Mouse (Mus musculus) heart, postnatal 14 days (tissue): ENCODE data around the gene Xpo5. TPM values are rescaled to one million over a fixed set of nuclear protein-coding genes. Genes with fewer than 3 reads are reported as not detected.

Experiments
- DNase-seq, 2 experiments: peaks; one replicate each; pipeline ENCODE4 v3.0.0; 2021 to 2022
- intact Hi-C: fragments of 180-260 bp; cut with DNase I; formaldehyde crosslinking; loops from one replicate; pipeline ENCODE4 v1.15.1; 2025
- total RNA-seq, 2 experiments: library from RNA; stranded (reverse); gene quantifications; 2 replicates each; pipeline ENCODE4 v1.2.3; 2021

Xpo5 gene
- total RNA-seq, 2 experiments from 2014 or later = 18.7 to 20.6 TPM

DNA sequence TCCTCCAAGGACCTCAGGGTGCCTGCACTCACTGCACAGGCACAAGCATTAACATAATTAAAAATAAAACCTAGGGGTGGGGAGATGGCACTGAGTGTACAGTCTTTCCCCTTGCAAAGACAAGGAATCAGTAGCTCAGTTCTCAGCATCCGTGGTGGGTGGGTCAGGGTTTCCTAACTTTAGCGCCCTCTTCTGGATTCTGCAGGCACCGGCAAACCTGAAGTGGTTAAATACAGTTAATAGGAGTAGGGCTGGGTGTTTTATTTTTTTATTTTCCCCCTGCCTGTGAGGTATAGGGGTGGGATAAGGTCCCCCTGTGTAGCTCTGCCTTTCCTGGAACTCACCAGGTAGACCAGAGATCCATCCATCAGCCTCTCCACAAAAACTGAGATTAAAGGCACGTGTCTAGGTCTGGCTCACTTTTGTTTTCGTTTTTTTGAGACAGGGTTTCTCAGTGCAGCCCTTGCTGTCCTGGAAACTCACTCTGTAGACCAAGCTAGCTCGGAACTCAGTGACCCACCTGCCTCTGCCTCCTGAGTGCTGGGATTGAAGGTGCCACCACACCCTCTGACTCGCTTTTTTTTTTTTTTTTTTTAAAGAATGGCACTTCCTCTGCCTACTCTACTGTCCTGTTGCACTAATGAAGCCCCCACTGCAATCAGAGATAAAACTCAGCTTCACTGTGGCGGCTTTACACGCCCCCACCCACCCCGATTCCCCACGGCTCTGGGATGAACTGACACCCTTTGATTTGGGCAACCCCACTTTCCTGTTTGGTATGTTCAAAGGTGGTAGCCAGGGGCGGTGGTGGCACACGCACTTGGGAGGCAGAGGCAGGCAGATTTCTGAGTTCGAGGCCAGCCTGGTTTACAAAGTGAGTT, 50.2 kb downstream of the Xpo5 start:
- intact Hi-C loops = no loop called here
- peak in 1 of 2 experiments; percentile 45 for DNase-seq

DNA sequence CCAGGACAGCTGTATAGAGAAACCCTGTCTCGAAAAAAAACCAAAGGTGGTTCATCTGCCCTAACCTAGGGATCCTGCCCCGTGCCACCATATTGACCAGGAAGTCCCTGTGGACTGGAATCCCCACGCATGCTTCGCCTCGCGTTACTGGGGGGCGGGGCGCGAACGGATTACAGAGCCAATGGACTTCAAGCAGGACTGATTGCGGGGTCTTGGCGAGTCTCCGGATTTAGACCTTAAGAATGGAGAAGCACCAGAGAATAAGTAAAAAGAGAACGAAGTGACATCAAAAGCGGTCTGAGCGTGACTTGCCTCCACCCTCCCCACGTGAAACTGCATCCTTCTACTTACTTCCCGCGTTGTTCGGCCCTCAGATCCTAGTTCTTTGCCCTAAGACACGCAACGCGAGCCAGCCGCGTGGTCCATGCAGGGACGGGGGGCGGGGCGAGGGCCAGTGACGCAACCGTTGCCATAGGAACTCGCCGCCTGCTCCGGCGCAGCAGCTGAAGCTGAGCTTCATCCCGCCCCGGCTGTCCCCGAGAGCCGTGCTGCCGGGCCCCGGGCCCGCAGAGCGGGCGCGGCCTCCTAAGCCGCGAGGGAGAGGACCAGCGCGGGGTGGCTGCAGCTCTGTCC, 51.0 kb downstream of the Xpo5 start, which contains the start of gene Lrrc73:
Lrrc73 (plus strand) TSS at position 80 of the 633 bp plus-strand sequence.
- intact Hi-C loops = no loop called here
- DNase-seq = peak; percentile 91 to 94

GRCm38 (mm10) chr17:46254106-46254505, 51.5 kb downstream of the Xpo5 start:
- intact Hi-C loops = no loop called here
- no peak for DNase-seq

- intact Hi-C loops = no loop called here
- DNase-seq = no peak
These were observed 52.6 kb downstream of the Xpo5 start for GRCm38 (mm10) chr17:46255147-46255546.

DNA sequence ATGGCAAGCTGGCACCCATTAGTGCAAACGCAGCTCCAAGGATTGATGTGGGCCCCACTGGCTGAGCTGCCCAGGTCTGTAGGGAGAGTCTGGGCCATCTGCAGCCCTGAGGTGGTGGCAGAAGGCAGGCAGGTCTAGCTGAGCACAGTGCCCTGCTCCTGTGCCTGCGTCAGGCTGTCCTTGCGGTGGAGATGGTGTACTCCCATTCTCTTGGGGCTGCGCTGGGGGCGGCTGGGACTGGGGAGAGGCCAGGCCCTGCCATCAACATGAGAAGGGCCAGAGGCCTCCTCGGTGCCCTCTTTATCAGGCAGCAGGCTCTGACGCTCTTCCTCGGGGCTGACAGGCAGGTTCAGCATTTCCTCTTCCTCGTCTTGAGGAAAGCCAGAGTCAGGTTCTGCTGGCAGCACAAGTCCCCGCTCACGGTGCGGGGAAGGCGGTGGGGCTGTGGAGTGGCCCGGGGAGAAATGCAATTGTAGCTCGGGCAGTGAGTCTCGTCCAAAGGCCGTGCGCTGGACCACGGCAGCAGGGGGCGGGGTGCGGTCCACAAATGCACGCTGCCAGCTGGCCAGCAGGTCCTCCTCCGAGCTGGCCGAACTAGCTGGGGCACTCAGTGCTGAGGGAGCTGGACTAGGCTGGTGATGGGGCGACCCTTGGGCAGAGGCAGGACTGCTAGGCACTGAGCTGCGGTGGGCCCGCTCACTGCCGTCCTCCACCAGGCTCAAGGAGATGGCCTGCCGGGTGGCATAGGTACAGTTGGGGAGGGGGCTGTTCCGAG, 55.9 kb downstream of the Xpo5 start:
- no peak for DNase-seq
- intact Hi-C loops = no loop called here

GRCm38 (mm10) chr17:46259675-46260074, 57.1 kb downstream of the Xpo5 start:
- DNase-seq = no peak
- intact Hi-C loops = no loop called here

GRCm38 (mm10) chr17:46262201-46262694, 59.7 kb downstream of the Xpo5 start:
- no peak for DNase-seq
- intact Hi-C loops = no loop called here

GRCm38 (mm10) chr17:46265502-46265901, 62.9 kb downstream of the Xpo5 start:
- intact Hi-C loops = loop anchor here (5.0 kb wide), 1 partner anchor 122 kb away; no protein-coding TSS in a partner anchor

DNA sequence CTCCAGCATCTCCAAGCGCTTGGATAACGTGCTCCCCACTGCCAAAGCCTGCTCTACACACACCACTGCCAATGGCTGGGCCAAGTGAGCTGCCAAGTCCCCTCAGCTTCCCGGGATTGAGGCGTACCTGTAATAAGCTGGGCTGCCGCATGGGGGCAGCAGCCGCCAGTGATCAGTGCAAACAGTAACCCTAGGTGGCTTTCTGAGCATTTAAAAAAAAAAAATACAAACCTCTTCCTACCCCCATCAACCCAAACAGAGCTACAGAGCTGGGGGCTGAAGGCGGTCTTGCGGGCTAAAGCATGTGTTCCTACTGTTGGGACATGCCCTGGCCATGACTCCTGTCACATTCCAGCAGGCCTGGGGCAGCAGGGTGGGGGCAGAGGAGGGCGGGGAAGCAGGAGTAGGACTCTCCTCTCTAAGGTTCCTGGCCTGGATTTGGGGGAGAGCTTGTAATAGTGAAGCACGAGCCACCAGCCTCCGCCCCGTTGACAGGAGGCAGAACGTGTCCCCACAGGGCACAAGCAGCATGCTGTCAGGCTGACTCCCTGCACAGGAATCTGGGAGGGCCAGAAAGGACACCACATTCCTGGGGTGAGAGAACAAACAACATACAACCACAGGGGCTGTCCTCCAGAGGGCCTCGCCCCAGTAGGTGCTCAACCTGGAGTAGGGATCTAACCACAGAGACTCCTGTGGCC, 63.5 kb downstream of the Xpo5 start:
- intact Hi-C loops = loop anchor here (1.0 to 5.0 kb wide), 2 partner anchors 32 to 121 kb away; no protein-coding TSS in a partner anchor
- DNase-seq = peak; percentile 88 to 91

More at GRCm38 (mm10) chr17:46265502-46265901, 62.9 kb downstream of the Xpo5 start:
- DNase-seq = no peak

GRCm38 (mm10) chr17:46266986-46267385, 64.4 kb downstream of the Xpo5 start:
- no peak for DNase-seq
- intact Hi-C loops = loop anchor here (1.0 to 5.0 kb wide), 2 partner anchors 31 to 120 kb away; no protein-coding TSS in a partner anchor

DNA sequence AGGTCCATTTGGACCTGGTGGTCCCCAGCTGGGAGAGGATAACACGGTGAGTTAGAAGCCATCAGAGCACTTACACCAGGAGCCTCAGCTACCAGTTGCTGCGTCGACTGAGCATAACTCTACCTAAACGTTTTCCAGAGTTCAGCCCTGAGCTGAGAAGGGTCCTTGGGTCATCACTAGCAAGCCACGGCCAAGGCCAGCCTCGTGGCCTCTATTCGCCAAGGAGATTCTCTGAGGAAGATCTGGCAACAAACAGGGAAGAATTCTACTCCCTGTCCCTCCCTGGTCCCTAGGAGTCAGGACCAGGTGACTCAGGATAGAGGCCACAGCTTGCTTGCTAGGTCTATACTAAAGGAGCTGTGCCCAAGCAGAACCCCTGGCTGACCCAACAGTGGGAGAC, 64.9 kb downstream of the Xpo5 start:
- intact Hi-C loops = loop anchor here (5.0 kb wide), 1 partner anchor 120 kb away; no protein-coding TSS in a partner anchor
- no peak for DNase-seq

- intact Hi-C loops = loop anchor here (5.0 kb wide), 1 partner anchor 119 kb away; no protein-coding TSS in a partner anchor
These were observed 65.6 kb downstream of the Xpo5 start for GRCm38 (mm10) chr17:46268026-46268720.

GRCm38 (mm10) chr17:46269771-46270534, 67.4 kb downstream of the Xpo5 start:
- DNase-seq = peak; percentile 57 to 75

More at GRCm38 (mm10) chr17:46268026-46268720, 65.6 kb downstream of the Xpo5 start:
- DNase-seq = no peak

GRCm38 (mm10) chr17:46272058-46272457, 69.5 kb downstream of the Xpo5 start:
- intact Hi-C loops = no loop called here
- DNase-seq = no peak

More at GRCm38 (mm10) chr17:46269771-46270534, 67.4 kb downstream of the Xpo5 start:
- intact Hi-C loops = loop anchor here (5.0 kb wide), 1 partner anchor 117 kb away; no protein-coding TSS in a partner anchor

- DNase-seq = peak; percentile 42 to 47
- intact Hi-C loops = no loop called here
These were observed 70.1 kb downstream of the Xpo5 start for GRCm38 (mm10) chr17:46272675-46273074.

DNA sequence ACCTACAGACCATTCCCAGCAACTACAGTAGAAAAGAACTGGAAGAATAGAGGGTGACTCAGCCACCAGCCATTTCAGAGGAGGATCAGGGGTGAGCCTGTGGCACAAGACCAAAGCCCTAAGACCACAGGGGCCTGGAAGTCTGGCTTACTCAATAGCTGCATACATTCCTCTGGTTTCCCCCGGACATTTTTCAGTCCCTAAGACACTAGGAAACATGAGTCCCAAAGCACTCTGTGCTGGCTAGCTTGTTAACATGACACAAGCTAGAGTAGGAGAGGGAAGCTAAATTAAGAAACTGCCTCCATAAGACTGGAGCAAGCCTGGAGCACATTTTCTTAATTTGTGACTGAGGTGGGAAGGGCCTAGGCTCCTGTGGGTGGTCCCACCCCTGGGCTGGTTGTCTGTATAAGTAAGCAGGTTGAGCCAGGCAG, 71.2 kb downstream of the Xpo5 start:
- intact Hi-C loops = no loop called here
- no peak for DNase-seq

DNA sequence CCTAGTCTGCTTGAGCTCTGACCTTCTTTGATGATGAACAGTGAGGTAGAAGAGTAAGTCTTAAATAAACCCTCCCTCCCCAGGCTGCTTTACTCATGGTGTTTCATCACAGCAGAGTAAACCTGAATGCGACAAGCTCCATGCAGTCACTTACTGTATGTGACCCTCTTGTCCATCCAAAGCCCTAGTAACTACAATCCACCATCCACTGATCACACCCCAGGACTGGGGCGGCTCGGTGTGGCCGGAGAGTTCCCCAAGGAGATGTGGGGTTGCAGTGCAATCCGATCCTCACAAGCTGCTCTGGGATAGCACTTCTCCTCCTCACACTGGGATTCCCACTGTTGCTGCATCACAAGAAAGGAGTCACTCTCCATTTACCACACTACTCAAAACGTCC, 71.9 kb downstream of the Xpo5 start:
- no peak for DNase-seq

DNA sequence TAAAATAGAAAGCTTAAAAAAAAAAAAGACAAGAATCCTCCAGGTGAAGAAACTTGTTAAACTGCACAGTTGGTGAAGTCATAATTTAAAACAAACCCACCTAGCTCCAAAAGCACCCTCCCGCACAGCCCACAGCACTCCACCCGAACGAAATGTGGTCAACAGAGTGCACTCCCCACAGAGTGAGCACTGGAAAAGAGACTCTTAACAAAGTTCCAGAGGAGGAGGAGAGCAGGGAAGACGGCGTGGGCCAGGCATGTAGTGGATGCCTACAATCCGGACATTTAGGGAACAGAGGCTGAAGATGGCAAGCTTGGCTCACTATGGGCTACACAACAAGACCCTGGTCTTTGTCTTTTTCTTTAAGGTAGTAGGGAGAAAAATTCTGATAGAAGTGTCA, 72.5 kb downstream of the Xpo5 start:
- intact Hi-C loops = no loop called here
- DNase-seq = no peak

More for the DNA sequence above, 71.9 kb downstream of the Xpo5 start:
- intact Hi-C loops = no loop called here
